Mouse (Mus musculus): ENCODE results near the gene Spon1.

DNA sequence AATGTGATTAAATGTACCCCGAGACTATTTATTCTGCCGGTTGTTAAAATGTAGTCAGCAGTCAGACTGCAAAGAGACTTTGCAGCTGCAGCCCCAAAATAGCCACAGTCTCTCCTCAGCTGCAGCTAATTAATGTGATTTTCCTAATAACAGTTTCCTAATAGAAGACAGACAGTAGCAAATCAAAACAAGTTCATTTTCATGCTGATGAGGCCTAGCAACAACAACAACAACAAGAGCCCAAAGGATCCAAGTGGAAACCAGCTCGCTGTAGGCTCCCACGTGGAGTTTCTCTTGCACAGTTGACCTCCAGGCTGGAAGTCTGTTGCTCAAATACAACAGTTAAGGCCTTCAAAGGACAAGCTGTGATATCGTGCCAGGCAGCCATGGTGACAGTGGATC is 93.7 kb downstream of the Spon1 start:
- TF ChIP-seq CTCF (conservative IDR thresholded peaks at IDR 0.05; ENCODE audit: insufficient read depth, insufficient read length, low read depth, low read length) (no peak), POLR2A (IDR thresholded peaks at IDR 0.05; ENCODE audit: low read depth, low read length) (no peak)

All from kidney, adult 2 months (tissue).